Mouse (Mus musculus) liver, embryonic 14.5 days (tissue): ENCODE measurements around the gene Mllt3. TPM values are rescaled to one million over a fixed set of nuclear protein-coding genes. Genes with fewer than 3 reads are reported as not detected.
A peak's percentile ranks its signal among the peaks of the same experiment; 100 is the strongest.
"Not testable (repeated sequence)": the region's sequence is repeated elsewhere in the genome, so short reads cannot be mapped to it uniquely, and the experiment has no call there.

Experiments
- ATAC-seq: fragments of 200-750 bp; cut with Nextera tagmentation; 2 replicates; pipeline ENCODE4 v1.8.0; 2017; ENCODE audit warnings: moderate number of reproducible peaks, mild to moderate bottlenecking, moderate library complexity; ENCODE audit not compliant: insufficient read depth
- DNase-seq, 3 experiments: peaks; one replicate each; pipeline ENCODE4 v3.0.0-alpha.2; 2012 to 2013; ENCODE audit warnings: low read depth in 3 of 3, low spot score in 3 of 3
- H3K27ac ChIP-seq: fragments of 300-500 bp; sonication (generic); 2 replicates; pipeline ENCODE4 v1.5.1; 2014; ENCODE audit warnings: moderate library complexity, mild to moderate bottlenecking, control low read depth, inconsistent platforms
- H3K27me3 ChIP-seq: fragments of 300-500 bp; sonication (generic); 2 replicates; pipeline ENCODE4 v1.6.1; 2014; ENCODE audit warnings: mild to moderate bottlenecking, low read length, moderate library complexity; ENCODE audit not compliant: control insufficient read depth, insufficient read depth
- H3K36me3 ChIP-seq: fragments of 300-500 bp; sonication (generic); replicated peaks from 2 replicates; pipeline ENCODE4 v1.6.1; 2014; ENCODE audit warnings: low read depth; ENCODE audit not compliant: control insufficient read depth, insufficient read depth
- H3K4me1 ChIP-seq, 2 experiments: fragments of 200-500 bp in 1 of 2; fragments of 300-500 bp in 1 of 2; sonication (generic) in 1 of 2; replicated peaks; 2 replicates each; pipeline ENCODE4 v1.6.1; 2012 to 2014; ENCODE audit warnings: antibody characterized with exemption in 1 of 2, inconsistent platforms in 1 of 2, low read length in 1 of 2; ENCODE audit not compliant: control insufficient read depth in 2 of 2, insufficient read depth in 2 of 2
- H3K4me2 ChIP-seq: fragments of 300-500 bp; sonication (generic); 2 replicates; pipeline ENCODE4 v1.6.1; 2014; ENCODE audit warnings: low read depth, mild to moderate bottlenecking, control low read depth, moderate library complexity
- H3K4me3 ChIP-seq, 2 experiments: fragments of 200-500 bp in 1 of 2; fragments of 300-500 bp in 1 of 2; sonication (generic) in 1 of 2; 2 replicates each; pipeline ENCODE4 v1.5.1; 2012 to 2014; ENCODE audit warnings: low read depth in 2 of 2, low read length in 2 of 2, mild to moderate bottlenecking in 2 of 2, control low read depth in 1 of 2, inconsistent platforms in 1 of 2, moderate library complexity in 1 of 2; ENCODE audit not compliant: insufficient read depth in 1 of 2
- H3K9ac ChIP-seq: fragments of 300-500 bp; sonication (generic); replicated peaks from 2 replicates; pipeline ENCODE4 v1.6.1; 2014; ENCODE audit warnings: mild to moderate bottlenecking, control low read depth, moderate library complexity
- H3K9me3 ChIP-seq: fragments of 300-500 bp; sonication (generic); 2 replicates; pipeline ENCODE4 v1.6.1; 2016; ENCODE audit warnings: low read length, mixed read lengths; ENCODE audit not compliant: control insufficient read depth
- CTCF ChIP-seq: IDR thresholded peaks from 2 replicates; pipeline ENCODE4 v1.5.1; 2016; ENCODE audit warnings: antibody characterized with exemption, low read depth, control low read depth
- EP300 ChIP-seq: IDR thresholded peaks from 2 replicates; pipeline ENCODE4 v1.6.1; 2016; ENCODE audit warnings: antibody characterized with exemption, low read depth
- WGBS: fragments of 180-500 bp; shearing (Covaris S2); extraction: QIAGEN DNeasy Blood & Tissue Kit; methylation state at CpG from one replicate; pipeline ENCODE4 v1.1.7; 2014; ENCODE audit not compliant: insufficient replicate concordance; 5-methylcytosine and 5-hydroxymethylcytosine counted together
- polyA plus RNA-seq, 2 experiments: library from polyadenylated mRNA; depleted of rRNA in 1 of 2; stranded (reverse) in 1 of 2; unstranded in 1 of 2; fragments of >200 nt; fragmentation: Nextera tagmentation in 1 of 2; extraction: Ambion mirVana in 1 of 2; gene quantifications; 2 replicates each; pipeline versions ENCODE4 v1.2.1 to v1.2.3; 2012 to 2014

Gene Mllt3
- polyA plus RNA-seq, 2 experiments, result 52.8 to 87.7 TPM

DNA sequence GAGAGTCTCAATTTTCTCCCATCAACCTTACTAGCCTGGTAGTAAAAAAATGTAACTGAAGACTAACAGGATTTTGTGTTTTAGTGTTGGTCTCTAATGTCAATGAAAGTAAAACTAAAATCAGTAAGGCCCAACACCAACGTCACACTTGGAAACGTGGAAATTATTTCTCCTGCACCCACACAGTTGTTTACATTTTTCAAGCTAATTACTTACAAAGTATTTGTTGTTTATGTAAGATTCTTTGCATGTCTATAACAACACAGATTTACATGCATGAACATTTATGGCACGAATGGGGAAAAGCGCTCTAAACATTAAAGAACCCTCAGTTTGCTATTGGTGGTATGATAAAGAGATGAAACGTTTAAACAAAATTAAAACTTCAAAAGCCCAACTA, 49.1 kb downstream of the Mllt3 start:
- no peak overlapping the region for H3K9ac ChIP-seq
- no peak overlapping the region for H3K27ac ChIP-seq
- WGBS, result 70% methylated on average over 5 of the region's 5 CpGs
- no peak overlapping the region for H3K4me3 ChIP-seq
- H3K4me2 ChIP-seq, result no peak overlapping the region
- TF ChIP-seq CTCF, result no peak
- TF ChIP-seq EP300, result no peak
- ATAC-seq (no peak), DNase-seq (no peak)
- H3K36me3 ChIP-seq, result no peaks in the 10 kb centered on the region
- H3K9me3 ChIP-seq, result no peaks in the 10 kb centered on the region
- 0 out of 4 replicates have a peak, but pooled peaks cover 0 to 2% of the 10 kb centered on the region in 2 experiments for H3K4me1 ChIP-seq
- no peaks in the 10 kb centered on the region for H3K27me3 ChIP-seq

DNA sequence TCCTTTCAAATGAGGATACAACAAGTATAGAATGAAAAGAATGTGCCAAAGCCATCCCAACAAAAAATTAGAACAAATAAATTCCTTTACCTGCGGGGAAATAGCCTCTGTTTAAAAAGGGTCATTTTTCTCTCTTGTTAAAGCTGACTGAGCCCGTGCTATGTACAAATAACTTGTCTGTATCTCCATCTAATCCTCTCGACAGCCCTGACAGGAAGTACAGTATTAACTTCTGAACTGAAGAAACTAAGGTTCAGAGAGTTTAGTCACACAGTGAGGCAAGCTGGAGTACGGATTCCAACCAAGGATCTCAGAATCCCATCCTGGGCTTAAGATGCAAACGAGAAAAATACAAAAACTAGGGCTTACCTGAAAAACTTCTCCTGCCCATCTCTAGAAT, 50.6 kb downstream of the Mllt3 start:
- DNase-seq, result no peak
- 55% methylated on average over 5 of the region's 5 CpGs for WGBS
- ATAC-seq, result no peak
- Histone ChIP-seq H3K4me2 (no peak overlapping the region), H3K27ac (no peak overlapping the region), H3K27me3 (no peaks in the 10 kb centered on the region), H3K9ac (no peak overlapping the region), H3K4me1 (0 out of 4 replicates have a peak, but pooled peaks cover 0 to 2% of the 10 kb centered on the region in 2 experiments), H3K9me3 (no peaks in the 10 kb centered on the region), H3K4me3 (no peak overlapping the region), H3K36me3 (no peaks in the 10 kb centered on the region)
- TF ChIP-seq CTCF (no peak), EP300 (no peak)

DNA sequence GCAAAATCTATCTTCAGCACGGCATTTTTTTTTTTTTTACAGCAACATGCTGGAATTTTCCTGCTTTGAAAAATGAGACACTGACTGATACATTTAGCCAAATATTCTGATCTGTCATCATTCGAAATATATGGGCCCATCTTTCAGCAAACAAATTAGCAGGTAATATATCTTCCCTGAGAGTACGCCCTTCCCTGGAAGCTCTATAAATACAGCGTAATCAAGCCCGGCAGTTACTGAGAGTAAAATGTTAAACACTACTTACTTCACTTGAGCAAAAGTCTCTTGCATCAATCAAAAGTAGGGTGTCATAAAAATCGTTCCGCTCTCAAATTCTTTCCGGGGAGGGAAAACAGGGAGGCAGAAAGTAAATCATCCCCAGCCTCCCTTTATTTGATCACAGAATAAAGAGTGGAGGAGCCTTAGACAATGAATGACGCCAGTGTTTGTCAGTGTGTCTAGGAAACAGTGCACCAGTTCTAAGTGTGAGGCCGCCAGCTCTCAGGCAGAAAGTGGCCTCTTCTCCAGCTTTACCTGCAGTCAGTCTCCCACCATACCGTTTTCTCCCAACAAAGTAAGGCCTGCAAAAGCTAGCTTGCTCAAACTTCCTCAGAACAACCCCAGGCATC, 55.2 kb downstream of the Mllt3 start:
- Histone ChIP-seq H3K4me2 (no peak overlapping the region), H3K27me3 (no peaks in the 10 kb centered on the region), H3K36me3 (no peaks in the 10 kb centered on the region), H3K27ac (no peak overlapping the region), H3K9me3 (no peaks in the 10 kb centered on the region), H3K4me1 (0 out of 4 replicates have a peak, but pooled peaks cover 0 to 2% of the 10 kb centered on the region in 2 experiments), H3K4me3 (no peak overlapping the region), H3K9ac (no peak overlapping the region)
- 68% methylated on average over 11 of the region's 11 CpGs for WGBS
- ATAC-seq (no peak), DNase-seq (no peak)
- TF ChIP-seq CTCF (no peak), EP300 (no peak)

DNA sequence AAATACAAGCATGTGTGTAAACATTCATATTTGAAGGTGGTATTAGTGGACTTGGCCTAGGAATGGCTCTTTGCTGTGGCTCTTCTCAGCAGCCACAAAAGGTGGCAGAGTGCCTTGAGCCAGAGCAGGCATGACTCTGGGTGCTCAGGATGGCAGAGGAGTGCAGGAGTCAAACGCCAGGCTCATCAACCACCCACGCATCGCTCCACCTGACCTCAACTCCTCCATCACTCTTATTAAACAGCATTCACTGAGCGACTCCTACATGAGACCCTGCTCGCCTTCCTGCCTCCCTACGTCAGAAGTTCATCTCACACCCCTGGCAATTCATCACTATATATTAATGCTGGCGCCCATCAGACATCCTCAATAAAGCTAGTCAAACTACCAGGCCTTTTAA, 67.3 kb downstream of the Mllt3 start:
- Histone ChIP-seq H3K4me3 (no peak overlapping the region), H3K27ac (no peak overlapping the region), H3K9me3 (no peaks in the 10 kb centered on the region), H3K36me3 (no peaks in the 10 kb centered on the region), H3K9ac (no peak overlapping the region), H3K4me2 (no peak overlapping the region), H3K27me3 (no peaks in the 10 kb centered on the region), H3K4me1 (peaks cover 0 to 3% of the 10 kb centered on the region in 2 experiments; a peak in 2 of 4 replicates)
- TF ChIP-seq EP300, result no peak
- TF ChIP-seq CTCF, result no peak
- 79% methylated on average over 7 of the region's 7 CpGs for WGBS
- no peak for ATAC-seq
- no peak for DNase-seq

DNA sequence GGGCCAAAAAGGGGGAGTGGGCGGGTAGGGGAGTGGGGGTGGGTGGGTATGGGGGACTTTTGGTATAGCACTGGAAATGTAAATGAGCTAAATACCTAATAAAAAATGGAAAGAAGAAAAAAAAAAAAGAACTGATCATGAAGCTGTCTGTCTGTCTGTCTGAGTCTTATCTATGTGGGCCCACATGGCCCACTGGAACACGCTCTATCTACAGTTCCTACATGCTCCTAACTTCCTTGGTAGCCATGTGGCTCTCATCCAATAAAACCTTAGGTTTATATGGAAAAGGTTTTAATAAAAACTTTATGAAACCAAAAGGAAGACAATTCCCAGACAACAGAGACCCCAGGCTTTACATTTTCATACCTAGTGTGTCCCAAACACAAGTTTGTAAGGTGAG, 68.3 kb downstream of the Mllt3 start:
- not testable (repeated sequence) for H3K9me3 ChIP-seq, H3K4me1 ChIP-seq, H3K27me3 ChIP-seq, H3K9ac ChIP-seq, H3K4me3 ChIP-seq, H3K36me3 ChIP-seq, H3K27ac ChIP-seq, H3K4me2 ChIP-seq
- ATAC-seq (peak; percentile 51; the same call in 1 of the 2 replicates), DNase-seq (peak in 1 of 3 experiments; percentile 7)
- WGBS, result 18% methylated on average over 1 of the region's 2 CpGs
- peak; percentile 32; the same call in 1 of the 2 replicates for TF ChIP-seq EP300
